Mouse (Mus musculus): ENCODE data around the gene Mfsd14a.

GRCm38 (mm10) chr3:116614295-116614892, 48.1 kb downstream of the Mfsd14a start, which contains the start of gene Trmt13:
- no peak for TF ChIP-seq FLI1 (IDR thresholded peaks at IDR 0.05; ENCODE audit: low read length)
- no peak for TF ChIP-seq GATA1 (IDR thresholded peaks at IDR 0.05; ENCODE audit: borderline replicate concordance, low read length)

All from megakaryocyte, embryonic 14.5 days (primary cell).